Comparison of ENCODE assay signal across 8 mouse cellular contexts in genomic region chr2:119873105-119873464, GRCm38 (mm10). TPM values are rescaled to one million over a fixed set of nuclear protein-coding genes. Genes with fewer than 3 reads are reported as not detected.
DNase-seq lines count a peak whose midpoint lies in the region; ATAC-seq and TF ChIP-seq lines count a peak whose summit lies in the region.

No protein-coding gene starts in this region.

- peak overlapping the region; percentile 98 for H3K4me2 ChIP-seq in forebrain, embryonic 15.5 days (replicated peaks)
- H3K4me2 ChIP-seq in liver, postnatal 0 days (ENCODE audit: low read depth, low read length) = peak overlapping the region; percentile 83
- H3K4me2 ChIP-seq in neural tube, embryonic 12.5 days (replicated peaks) = peak overlapping the region; percentile 80

- no peaks in the 10 kb centered on the region for H3K9me3 ChIP-seq in forebrain, embryonic 15.5 days
- no peaks in the 10 kb centered on the region for H3K9me3 ChIP-seq in liver, postnatal 0 days (ENCODE audit: low read length)
- no peaks in the 10 kb centered on the region for H3K9me3 ChIP-seq in neural tube, embryonic 12.5 days

- TF ChIP-seq EP300 in liver, postnatal 0 days (IDR thresholded peaks at IDR 0.05; ENCODE audit: low read depth) = no peak

- peak; percentile 91 for DNase-seq in ES-CJ7 (ENCODE audit: low read depth, low spot score)
- DNase-seq in cerebellum, adult 11 months = peak; percentile 89
- DNase-seq in heart, postnatal 14 days = peak; percentile 87 to 89
- peak; percentile 92 for DNase-seq in layer of hippocampus, adult 11-12 months (ENCODE audit: low spot score)
- DNase-seq in liver, postnatal 0 days = peak; percentile 77
- peak; percentile 79 for DNase-seq in telencephalon, adult 2 months (ENCODE audit: low read depth, low spot score)

- ATAC-seq in forebrain, embryonic 15.5 days (replicated peaks) = peak; percentile 94
- ATAC-seq in liver, postnatal 0 days = peak; percentile 82
- ATAC-seq in neural tube, embryonic 12.5 days (ENCODE audit: low FRiP score, low read depth) = peak; percentile 94

- under 1% methylated on average over 39 of the region's 39 CpGs for WGBS in forebrain, embryonic 15.5 days
- WGBS in liver, postnatal 0 days (ENCODE audit: insufficient replicate concordance) = under 1% methylated on average over 38 of the region's 39 CpGs
- WGBS in neural tube, embryonic 12.5 days = 2% methylated on average over 39 of the region's 39 CpGs

- H3K4me3 ChIP-seq in forebrain, embryonic 15.5 days = peak overlapping the region; percentile 64
- peak overlapping the region; percentile 53 for H3K4me3 ChIP-seq in liver, postnatal 0 days (ENCODE audit: low read depth, low read length)
- H3K4me3 ChIP-seq in neural tube, embryonic 12.5 days = peak overlapping the region; percentile 52

- no peak for TF ChIP-seq CTCF in liver, postnatal 0 days (IDR thresholded peaks at IDR 0.05; ENCODE audit: low read depth)

- intact Hi-C loops in heart, postnatal 14 days (cut with DNase I) = loop anchor here (2.0 to 5.0 kb wide), 2 partner anchors 26 to 76 kb away; partner anchors contain the start of gene Tyro3

- peaks cover 12% of the 10 kb centered on the region for H3K4me1 ChIP-seq in forebrain, embryonic 15.5 days
- H3K4me1 ChIP-seq in liver, postnatal 0 days (ENCODE audit: insufficient read depth) = peaks cover 13% of the 10 kb centered on the region
- H3K4me1 ChIP-seq in neural tube, embryonic 12.5 days = peaks cover 9% of the 10 kb centered on the region

- no peaks in the 10 kb centered on the region for H3K36me3 ChIP-seq in forebrain, embryonic 15.5 days
- H3K36me3 ChIP-seq in liver, postnatal 0 days (replicated peaks; ENCODE audit: insufficient read depth, low read length) = no peaks in the 10 kb centered on the region; the same call in 1 of the 2 replicates
- no peaks in the 10 kb centered on the region for H3K36me3 ChIP-seq in neural tube, embryonic 12.5 days

- 0 out of 2 replicates have a peak, but pooled peaks cover 6% of the 10 kb centered on the region for H3K27me3 ChIP-seq in forebrain, embryonic 15.5 days
- H3K27me3 ChIP-seq in liver, postnatal 0 days (ENCODE audit: insufficient read depth, low read length) = no peaks in the 10 kb centered on the region
- no peaks in the 10 kb centered on the region for H3K27me3 ChIP-seq in neural tube, embryonic 12.5 days (replicated peaks)

- H3K9ac ChIP-seq in forebrain, embryonic 15.5 days (replicated peaks) = peak overlapping the region; percentile 63
- peak overlapping the region; percentile 49 for H3K9ac ChIP-seq in liver, postnatal 0 days (replicated peaks)
- peak overlapping the region; percentile 54 for H3K9ac ChIP-seq in neural tube, embryonic 12.5 days

- H3K27ac ChIP-seq in forebrain, embryonic 15.5 days (replicated peaks) = peak overlapping the region; percentile 91
- H3K27ac ChIP-seq in liver, postnatal 0 days (ENCODE audit: low read depth) = no peak overlapping the region
- H3K27ac ChIP-seq in neural tube, embryonic 12.5 days = no peak overlapping the region

RNA-seq across cellular contexts. Expression of gene Mga, which starts 23.9 kb away (rescaled TPM):
- polyA plus RNA-seq in forebrain, embryonic 15.5 days (2015; fragmentation: Nextera tagmentation; extraction: Ambion mirVana) = 28.0 and 29.0 TPM in 2 replicates
- total RNA-seq in heart, postnatal 14 days (2021) = 10 to 100 TPM; 44.6 to 58.2 TPM
- polyA plus RNA-seq in liver, postnatal 0 days (2015; fragmentation: Nextera tagmentation; extraction: Ambion mirVana) = 4.3 and 4.6 TPM in 2 replicates
- 27.2 and 31.1 TPM in 2 replicates for polyA plus RNA-seq in neural tube, embryonic 12.5 days (2016; fragmentation: Nextera tagmentation; extraction: Ambion mirVana)
